ENCODE assay signal across 8 mouse cellular contexts in genomic region chr11:78551059-78551398, GRCm38 (mm10). TPM values are rescaled to one million over a fixed set of nuclear protein-coding genes. Genes with fewer than 3 reads are reported as not detected.
DNase-seq lines count a peak whose midpoint lies in the region; ATAC-seq and TF ChIP-seq lines count a peak whose summit lies in the region.

No protein-coding gene starts in this region.

- DNase-seq in gastrocnemius, adult 2 months = no peak
- DNase-seq in gastrocnemius, postnatal 4 days (ENCODE audit: low spot score in 2 of 2) = no peak
- peak; percentile 13 for DNase-seq in thymus, postnatal 14 days
- no peak for DNase-seq in thymus, postnatal 4 days
- no peak for DNase-seq in liver, embryonic 13.5 days
- no peak for DNase-seq in spleen, postnatal 4 days (ENCODE audit: low spot score in 2 of 2)
- no peak for DNase-seq in gastrocnemius, postnatal 25 days
- no peak for DNase-seq in MN1 (ENCODE audit: low spot score)

- H3K9ac ChIP-seq in liver, embryonic 13.5 days = peak overlapping the region; percentile 55

- peak overlapping the region; percentile 78 for H3K4me3 ChIP-seq in gastrocnemius, adult 2 months
- peak overlapping the region; percentile 82 for H3K4me3 ChIP-seq in liver, embryonic 13.5 days (replicated peaks)

- peak overlapping the region; percentile 91 for H3K4me2 ChIP-seq in liver, embryonic 13.5 days

- WGBS in liver, embryonic 13.5 days (ENCODE audit: insufficient replicate concordance) = 25% methylated on average over 6 of the region's 6 CpGs

- H3K9me3 ChIP-seq in liver, embryonic 13.5 days (replicated peaks) = 0 out of 2 replicates have a peak, but pooled peaks cover 4% of the 10 kb centered on the region

- intact Hi-C loops in gastrocnemius, adult 2 months (cut with DNase I) = loop anchor here (10.0 kb wide), 1 partner anchor 274 kb away; the partner anchor contains the start of gene Lyrm9

- TF ChIP-seq CTCF in gastrocnemius, adult 2 months (IDR thresholded peaks at IDR 0.05) = no peak

- 0 out of 2 replicates have a peak, but pooled peaks have one; percentile 9 for ATAC-seq in liver, embryonic 13.5 days (ENCODE audit: low read depth)

- H3K36me3 ChIP-seq in liver, embryonic 13.5 days = no peaks in the 10 kb centered on the region

- H3K27me3 ChIP-seq in liver, embryonic 13.5 days = no peaks in the 10 kb centered on the region

- H3K4me1 ChIP-seq in liver, embryonic 13.5 days (replicated peaks) = peaks cover 57% of the 10 kb centered on the region

- H3K27ac ChIP-seq in gastrocnemius, adult 2 months = peak overlapping the region; percentile 88
- H3K27ac ChIP-seq in liver, embryonic 13.5 days = peak overlapping the region; percentile 6; the same call in 1 of the 2 replicates

RNA-seq across cellular contexts. Expression of gene Tmem97, which starts 0.5 kb away (rescaled TPM):
- total RNA-seq in gastrocnemius, adult 2 months (2021) = 1 to 10 TPM; 2.3 to 2.5 TPM
- total RNA-seq in gastrocnemius, postnatal 4 days (2021) = 10 to 100 TPM; 21.8 to 22.4 TPM
- polyA plus RNA-seq in liver, embryonic 13.5 days (2015; fragmentation: Nextera tagmentation; extraction: Ambion mirVana) = 110 and 122 TPM in 2 replicates
- 1 to 10 TPM; 3.2 to 3.7 TPM for total RNA-seq in gastrocnemius, postnatal 25 days (2021)

RNA-seq across cellular contexts. Expression of gene Ift20, which starts 14.9 kb away (rescaled TPM):
- 10 to 100 TPM; 17.8 to 21.6 TPM for total RNA-seq in gastrocnemius, adult 2 months (2021)
- total RNA-seq in gastrocnemius, postnatal 4 days (2021) = 10 to 100 TPM; 47.1 to 50.2 TPM
- polyA plus RNA-seq in liver, embryonic 13.5 days (2015; fragmentation: Nextera tagmentation; extraction: Ambion mirVana) = 83.1 and 88.6 TPM in 2 replicates
- total RNA-seq in gastrocnemius, postnatal 25 days (2021) = 10 to 100 TPM; 21.4 to 21.7 TPM

RNA-seq across cellular contexts. Expression of gene Tnfaip1, which starts 14.9 kb away (rescaled TPM):
- 10 to 100 TPM; 45.7 to 49.8 TPM for total RNA-seq in gastrocnemius, adult 2 months (2021)
- 10 to 100 TPM; 51.7 to 52.8 TPM for total RNA-seq in gastrocnemius, postnatal 4 days (2021)
- 15.6 and 16.4 TPM in 2 replicates for polyA plus RNA-seq in liver, embryonic 13.5 days (2015; fragmentation: Nextera tagmentation; extraction: Ambion mirVana)
- total RNA-seq in gastrocnemius, postnatal 25 days (2021) = 10 to 100 TPM; 35.9 to 38.0 TPM

RNA-seq across cellular contexts. Expression of gene Poldip2, which starts 39.0 kb away (rescaled TPM):
- total RNA-seq in gastrocnemius, adult 2 months (2021) = 100 to 1,000 TPM in 1 of 2 experiments, 10 to 100 TPM in 1; 98.0 to 113 TPM
- total RNA-seq in gastrocnemius, postnatal 4 days (2021) = 100 to 1,000 TPM in 1 of 2 experiments, 10 to 100 TPM in 1; 96.8 to 114 TPM
- polyA plus RNA-seq in liver, embryonic 13.5 days (2015; fragmentation: Nextera tagmentation; extraction: Ambion mirVana) = 78.1 and 82.4 TPM in 2 replicates
- total RNA-seq in gastrocnemius, postnatal 25 days (2021) = 100 to 1,000 TPM in 1 of 2 experiments, 10 to 100 TPM in 1; 97.5 to 106 TPM

RNA-seq across cellular contexts. Expression of gene Tmem199, which starts 39.1 kb away (rescaled TPM):
- total RNA-seq in gastrocnemius, adult 2 months (2021) = 10 to 100 TPM; 11.9 to 13.0 TPM
- 10 to 100 TPM; 12.6 to 14.7 TPM for total RNA-seq in gastrocnemius, postnatal 4 days (2021)
- 30.1 and 31.9 TPM in 2 replicates for polyA plus RNA-seq in liver, embryonic 13.5 days (2015; fragmentation: Nextera tagmentation; extraction: Ambion mirVana)
- 10 to 100 TPM; 12.3 to 13.6 TPM for total RNA-seq in gastrocnemius, postnatal 25 days (2021)

Comparison
In these comparisons a context has a peak if more than half of its experiments do, and no peak if none do; other contexts are left out.
1. RNA of gene Tmem97, which starts 0.5 kb away (total RNA-seq): 21.8 to 22.4 TPM in gastrocnemius, postnatal 4 days; 3.2 to 3.7 TPM in gastrocnemius, postnatal 25 days and 2.3 to 2.5 TPM in gastrocnemius, adult 2 months; every median in the first group is over 4 times any median in the second.